Mouse (Mus musculus): ENCODE data around the gene C8g. TPM values are rescaled to one million over a fixed set of nuclear protein-coding genes. Genes with fewer than 3 reads are reported as not detected.

Gene C8g
- total RNA-seq, 2 experiments from 2014 or later: 0.88 to 1.5 TPM

- DNase-seq: no peak
These were observed 1.4 kb downstream of the C8g start for GRCm38 (mm10) chr2:25500071-25500575.

DNA sequence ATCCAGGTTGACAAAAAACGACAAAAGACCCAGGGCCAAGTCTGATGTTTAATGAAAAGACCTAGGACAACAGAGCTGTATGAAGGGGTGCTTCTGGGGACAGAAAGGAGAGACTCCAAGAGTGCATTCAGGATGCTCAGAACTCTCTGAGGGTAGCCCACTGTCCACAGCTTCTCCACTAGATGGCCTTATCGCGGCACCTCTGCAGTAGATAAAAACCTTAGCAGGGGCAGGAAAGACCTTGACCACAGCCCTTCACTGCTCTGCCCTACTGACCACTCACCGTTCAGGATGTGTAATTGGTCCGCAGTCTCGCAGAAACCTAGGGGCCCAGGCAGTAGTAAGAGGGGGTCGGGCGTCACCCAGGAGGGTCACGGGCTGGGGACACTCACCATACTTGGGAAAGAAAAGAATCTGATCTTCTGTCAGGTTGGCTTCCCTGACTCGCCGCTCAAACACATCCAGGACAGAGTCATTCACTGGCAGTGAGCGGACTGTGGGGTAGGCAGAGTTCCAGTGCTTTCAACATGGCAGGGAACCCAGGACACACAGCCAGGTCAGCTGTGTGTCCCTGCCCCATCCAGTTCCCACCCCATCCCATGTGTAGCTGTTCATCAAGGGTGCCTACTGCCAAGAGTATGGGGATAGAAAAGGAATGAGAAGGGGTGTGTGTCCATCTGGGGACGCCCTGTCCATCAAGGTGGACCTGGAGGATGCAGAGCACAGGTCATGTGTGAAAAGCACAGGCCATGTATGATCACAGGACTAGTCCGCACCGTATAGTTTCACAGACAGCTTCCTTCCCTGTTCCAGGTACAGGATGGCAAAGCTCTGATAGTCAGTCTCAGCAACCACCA lies 2.7 kb downstream of the C8g start:
- DNase-seq: no peak

DNA sequence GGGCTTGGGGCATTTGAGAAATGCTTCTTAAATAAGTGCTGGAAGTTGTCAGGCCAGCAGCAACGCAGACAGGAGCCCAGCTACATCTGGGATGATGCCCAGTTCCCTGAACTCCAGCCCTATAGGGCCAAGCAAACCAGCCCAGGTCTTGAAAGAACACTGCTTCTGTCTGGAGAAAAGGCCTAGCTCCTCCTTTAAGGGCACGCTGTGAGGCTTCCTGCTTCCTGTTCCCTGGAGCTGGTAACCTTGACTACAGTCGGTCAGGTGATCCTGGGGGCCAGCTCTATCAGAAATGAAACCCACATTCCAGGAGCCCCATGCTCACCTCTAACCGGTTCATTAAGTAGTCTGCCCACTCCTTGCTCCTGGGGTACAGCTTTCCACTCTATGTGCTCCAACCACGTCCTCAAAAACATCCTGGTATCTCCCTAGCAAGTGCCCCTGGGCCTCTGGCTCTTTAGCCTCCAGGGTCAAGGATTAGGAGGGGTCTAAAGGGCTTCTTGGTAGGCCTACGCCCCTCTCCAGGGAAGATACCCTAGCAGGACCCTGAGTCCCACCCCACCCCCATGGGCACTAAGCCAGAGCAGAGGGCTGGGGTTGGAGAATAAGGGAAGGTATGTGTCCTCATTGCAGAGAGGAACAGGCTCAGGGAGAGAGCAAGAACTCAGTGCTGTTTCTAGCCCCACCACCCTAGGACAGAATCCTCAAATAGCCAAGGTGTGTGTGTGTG lies 3.5 kb downstream of the C8g start:
- DNase-seq: no peak

DNA sequence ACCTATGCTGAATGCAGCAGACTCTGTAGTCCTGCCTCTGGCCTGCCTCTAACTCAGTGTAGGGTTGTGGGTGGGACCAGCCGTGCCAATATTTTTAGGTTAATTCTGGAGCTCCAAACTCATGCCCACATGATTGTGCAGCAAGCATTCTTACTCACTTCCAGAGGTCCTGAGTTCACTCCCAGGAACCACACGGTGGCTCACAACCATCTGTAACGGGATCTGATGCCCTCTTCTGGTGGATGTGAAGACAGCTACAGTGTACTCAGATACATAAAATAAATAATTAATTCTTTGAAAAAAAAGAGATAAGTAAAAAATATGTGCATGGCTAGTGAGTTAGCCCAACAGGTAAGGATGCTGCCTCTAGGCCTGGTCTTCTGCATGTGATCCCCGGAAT lies 5.1 kb downstream of the C8g start:
- no peak for DNase-seq

GRCm38 (mm10) chr2:25493476-25493961 lies 8.0 kb downstream of the C8g start, which contains the start of gene Lcn12:
Lcn12 (minus strand) TSS chr2:25493911.
- no peak for DNase-seq

DNA sequence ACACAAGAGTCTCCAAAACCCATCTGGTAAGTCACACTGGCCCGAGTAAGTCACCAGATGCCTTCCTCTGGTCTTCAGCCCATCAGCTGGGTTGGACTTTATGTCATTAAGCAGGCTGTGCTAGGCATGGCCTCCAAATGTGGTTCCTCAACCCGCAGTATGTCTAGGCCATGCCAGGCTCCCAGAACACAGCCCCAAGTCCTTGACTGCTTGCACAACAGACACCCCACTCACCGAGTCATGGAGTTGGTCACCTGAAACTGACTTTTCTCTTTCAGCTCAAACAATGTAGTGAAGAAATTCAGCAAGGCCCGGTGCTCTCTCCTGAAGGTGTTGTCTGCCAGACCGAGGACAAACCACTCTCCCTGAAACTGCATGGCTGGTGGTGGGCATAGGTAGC lies 8.5 kb downstream of the C8g start:
- no peak for DNase-seq

- no peak for DNase-seq
These were observed 12.8 kb downstream of the C8g start for GRCm38 (mm10) chr2:25488671-25489068.

GRCm38 (mm10) chr2:25487965-25488670 lies 13.4 kb downstream of the C8g start:
- DNase-seq: no peak

DNA sequence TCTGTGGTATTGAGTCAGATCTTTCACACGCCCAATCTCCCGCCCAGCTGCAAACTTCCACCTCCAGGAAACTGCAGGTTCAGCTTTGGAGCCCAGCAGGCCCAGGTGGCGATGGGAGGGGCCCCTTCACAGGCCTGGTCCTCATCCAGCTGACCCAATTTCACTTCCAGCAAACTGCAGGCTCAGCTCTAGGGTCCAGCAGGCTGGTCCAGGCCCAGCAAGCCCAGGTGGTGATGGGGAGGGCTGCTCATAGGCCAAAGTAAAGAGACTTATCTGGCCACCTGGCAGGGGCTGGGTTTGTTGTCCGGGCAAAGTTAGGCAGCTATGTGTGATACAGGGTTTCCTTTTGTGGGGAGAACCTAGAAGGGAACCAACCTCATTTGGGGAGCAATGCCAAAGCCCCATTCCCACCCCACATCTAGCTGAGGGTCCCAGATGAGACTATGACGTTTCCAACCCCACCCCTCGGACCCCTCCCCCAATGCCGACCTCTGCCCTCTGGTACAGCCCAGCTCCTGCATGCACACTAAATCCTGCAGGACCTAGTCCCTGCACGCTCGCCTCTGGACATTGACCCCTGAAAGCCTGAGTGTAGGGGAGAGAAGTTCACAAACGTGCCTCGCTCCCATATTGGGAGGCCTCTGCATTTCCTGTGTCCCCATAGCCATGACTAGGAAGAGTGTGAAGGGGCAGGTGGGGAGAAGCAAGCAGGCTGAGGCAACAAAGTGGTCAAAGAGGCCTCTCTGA lies 16.4 kb downstream of the C8g start:
- no peak for DNase-seq

- no peak for DNase-seq
These were observed 18.6 kb downstream of the C8g start for GRCm38 (mm10) chr2:25482969-25483368.

GRCm38 (mm10) chr2:25480541-25480940 lies 21.0 kb downstream of the C8g start:
- no peak for DNase-seq

- DNase-seq: no peak
These were observed 21.8 kb downstream of the C8g start for GRCm38 (mm10) chr2:25479551-25480311.

DNA sequence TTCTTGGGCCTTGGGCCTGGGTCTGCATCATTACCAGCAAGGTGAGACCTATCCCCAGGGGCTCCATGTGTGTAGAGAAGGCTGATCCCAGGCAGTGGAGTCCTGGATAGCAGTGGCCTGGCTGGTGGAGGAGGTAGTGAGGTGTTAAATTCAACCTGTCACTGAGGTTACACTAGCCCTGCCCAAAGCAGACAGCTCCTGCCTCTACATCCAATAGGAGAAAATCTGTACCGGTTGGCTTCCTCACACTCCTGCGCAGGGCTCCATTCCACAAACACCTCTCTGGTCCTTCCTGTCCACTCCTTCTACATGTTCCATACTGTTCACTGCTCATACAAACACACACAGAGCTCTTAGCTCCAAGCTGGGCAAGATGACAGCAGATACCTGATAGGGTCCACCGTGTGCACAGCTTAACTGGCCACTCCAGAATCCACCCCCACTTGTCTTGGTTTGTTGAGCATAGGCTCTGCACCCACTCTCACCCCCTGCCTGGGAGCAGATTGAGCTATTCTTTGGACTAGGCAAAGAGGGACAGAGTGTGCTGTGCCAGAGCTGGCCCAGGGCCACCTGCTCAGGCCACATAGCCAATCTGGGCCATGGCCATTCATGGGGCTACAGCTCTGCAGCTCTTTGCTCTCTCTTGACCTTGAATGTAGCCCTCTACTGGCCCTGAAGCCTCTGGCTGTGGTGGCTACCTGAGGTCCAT lies 23.4 kb downstream of the C8g start:
- DNase-seq: peak; percentile 66 to 70

GRCm38 (mm10) chr2:25477541-25477940 lies 24.0 kb downstream of the C8g start:
- no peak for DNase-seq

- no peak for DNase-seq
These were observed 29.0 kb downstream of the C8g start for GRCm38 (mm10) chr2:25472550-25472949.

DNA sequence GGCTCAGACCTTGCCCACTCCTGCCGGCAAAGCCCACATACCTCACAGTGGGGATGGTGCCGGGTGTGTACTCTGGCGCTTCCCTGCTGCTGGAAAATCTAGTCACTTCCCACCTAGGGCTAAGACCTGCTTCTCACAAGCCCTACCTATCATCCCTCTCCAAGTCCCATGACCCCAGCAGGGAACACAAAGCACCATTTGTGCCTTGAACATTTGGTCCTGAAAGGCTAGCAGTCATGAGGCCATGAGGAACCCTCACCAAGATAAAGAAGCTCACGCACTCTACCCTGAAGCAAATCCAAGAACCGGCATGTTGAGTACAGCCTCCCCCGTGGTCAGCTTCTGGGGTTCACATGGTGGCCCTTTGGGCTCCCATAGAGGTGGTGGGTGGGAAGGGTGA lies 31.6 kb downstream of the C8g start, which contains the start of gene Ptgds:
TSS of gene Ptgds (minus strand) at position 78 of the 400 bp plus-strand sequence.
- DNase-seq: no peak

GRCm38 (mm10) chr2:25468962-25469915 lies 32.3 kb downstream of the C8g start:
- peak; percentile 36 to 58 for DNase-seq

GRCm38 (mm10) chr2:25467606-25468303 lies 33.8 kb downstream of the C8g start:
- no peak for DNase-seq
